22 mouse cellular contexts compared by ENCODE assay signal in the genomic region with DNA sequence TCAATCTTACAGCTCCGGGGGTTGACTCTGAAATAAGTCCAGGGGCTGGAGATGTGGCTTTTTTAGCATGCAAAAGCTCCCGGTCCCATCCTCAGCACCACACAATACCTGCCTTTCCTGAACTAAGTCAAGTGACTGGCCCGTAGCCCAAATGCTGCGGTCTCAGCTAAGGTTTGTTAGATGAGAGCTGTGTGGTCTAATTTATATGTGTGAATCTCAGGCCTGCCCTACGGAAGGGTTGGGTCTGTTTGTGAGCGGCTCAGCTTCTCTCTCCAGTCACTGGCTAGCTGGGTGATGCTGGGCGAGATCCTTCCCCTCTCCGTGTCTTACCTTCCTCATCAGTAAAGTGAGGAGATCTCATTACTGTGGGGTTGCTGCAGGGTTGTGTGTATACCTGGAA. TPM values are rescaled to one million over a fixed set of nuclear protein-coding genes. Genes with fewer than 3 reads are reported as not detected.
A peak's percentile ranks its signal among the peaks of the same experiment; 100 is the strongest.
DNase-seq lines count a peak whose midpoint lies in the region; ATAC-seq and TF ChIP-seq lines count a peak whose summit lies in the region.
"Had no signal": no experiment of that assay in that cellular context is flagged by ENCODE, and none has a peak within 500 bp of the region (broad histone marks: within the 10 kb centered on the region; RNA-seq: fewer than 3 reads in every experiment).

No protein-coding gene starts in this region.

- no peak for TF ChIP-seq RAD21 in CH12.LX (IDR thresholded peaks at IDR 0.05; ENCODE audit: low read depth, low read length)

- no peak overlapping the region for H3K4me3 ChIP-seq in CH12.LX (replicated peaks in 1 of 3; ENCODE audit: low read depth in 2 of 3, low read length in 2 of 3, poor library complexity in 1 of 3)
- H3K4me3 ChIP-seq in G1E (ENCODE audit: low read depth, low read length): 0 out of 2 replicates have a peak overlapping the region, but pooled peaks have one; percentile 24
- H3K4me3 ChIP-seq: embryonic facial prominence, embryonic 13.5 days; embryonic facial prominence, embryonic 15.5 days; erythroblast, embryonic 14.5 days; forebrain, embryonic 10.5 days; forebrain, embryonic 12.5 days had no signal

- peak; percentile 2 for DNase-seq in cerebellum, adult 8-10 months
- no peak for DNase-seq in cerebellum, adult 11 months
- DNase-seq in heart, adult 11 months: peak; percentile 64
- DNase-seq in heart, postnatal 14 days: no peak
- no peak for DNase-seq in CH12.LX (ENCODE audit: extremely low read depth)
- no peak for DNase-seq in G1E (ENCODE audit: low spot score)
- no peak for DNase-seq in layer of hippocampus, adult 11-12 months (ENCODE audit: low spot score)
- no peak for DNase-seq in urinary bladder, adult 18-20 months (ENCODE audit: low spot score in 2 of 2)
- DNase-seq: adrenal gland, adult 2 months; adrenal gland, postnatal 10 days; adrenal gland, postnatal 25 days; cerebellum, adult 18-20 months; cerebellum, adult 9-10 months; cerebellum, postnatal 14 days; embryo, embryonic 11 days had no signal

- dilution Hi-C loops in CH12.LX (cut with MboI; ENCODE audit: extremely low pct_ligation_motif_present, extremely low pct_unique_long_range_greater_than_20kb, low sequenced_read_pairs): no loop called here

- TF ChIP-seq POLR2A in CH12.LX (IDR thresholded peaks at IDR 0.05; ENCODE audit: low read depth, low read length): no peak

- H3K36me3 ChIP-seq in CH12.LX (replicated peaks in 1 of 2; ENCODE audit: control insufficient read depth in 1 of 2, insufficient read depth in 1 of 2, low read length in 1 of 2): peaks cover 20% of the 10 kb centered on the region in 2 experiments
- peaks cover 89% of the 10 kb centered on the region for H3K36me3 ChIP-seq in G1E (replicated peaks)
- H3K36me3 ChIP-seq: embryonic facial prominence, embryonic 13.5 days; embryonic facial prominence, embryonic 15.5 days; forebrain, embryonic 10.5 days; forebrain, embryonic 12.5 days had no signal

- H3K27me3 ChIP-seq in CH12.LX (replicated peaks): no peaks in the 10 kb centered on the region
- no peaks in the 10 kb centered on the region for H3K27me3 ChIP-seq in G1E (ENCODE audit: insufficient read depth, low read length)
- H3K27me3 ChIP-seq: embryonic facial prominence, embryonic 13.5 days; embryonic facial prominence, embryonic 15.5 days; forebrain, embryonic 12.5 days had no signal

- TF ChIP-seq EP300 in CH12.LX (IDR thresholded peaks at IDR 0.05; ENCODE audit: low read length): no peak

- no peak overlapping the region for H3K4me2 ChIP-seq in CH12.LX (ENCODE audit: insufficient read depth, low read depth, poor library complexity, severe bottlenecking)
- H3K4me2 ChIP-seq: embryonic facial prominence, embryonic 13.5 days; embryonic facial prominence, embryonic 15.5 days; forebrain, embryonic 12.5 days had no signal

- intact Hi-C loops in heart, postnatal 14 days (cut with DNase I): no loop called here

- in situ Hi-C loops in CH12.LX (cut with MboI; ENCODE audit: low pct_ligation_motif_present, low pct_unique_long_range_greater_than_20kb, low sequenced_read_pairs): no loop called here

- H3K79me2 ChIP-seq in CH12.LX (replicated peaks; ENCODE audit: control insufficient read depth, extremely low read depth, insufficient read depth, poor library complexity, severe bottlenecking): peaks cover 62% of the 10 kb centered on the region

- no peak for TF ChIP-seq CTCF in CH12.LX (conservative IDR thresholded peaks at IDR 0.05 in 1 of 2, IDR thresholded peaks at IDR 0.05 in 1 of 2; ENCODE audit: low read depth in 2 of 2, low read length in 2 of 2)
- no peak for TF ChIP-seq CTCF in G1E (IDR thresholded peaks at IDR 0.05; ENCODE audit: low read depth, low read length)

- ATAC-seq in G1E (ENCODE audit: extremely low read depth, insufficient number of reproducible peaks, low FRiP score, poor library complexity, severe bottlenecking): no peak
- ATAC-seq: forebrain, embryonic 14.5 days; forebrain, embryonic 16.5 days had no signal

- H3K9ac ChIP-seq in CH12.LX (ENCODE audit: insufficient read depth, low read depth): no peak overlapping the region
- H3K9ac ChIP-seq: embryonic facial prominence, embryonic 13.5 days; embryonic facial prominence, embryonic 15.5 days; forebrain, embryonic 12.5 days had no signal

- peaks cover 5% of the 10 kb centered on the region for H3K9me3 ChIP-seq in CH12.LX (replicated peaks; ENCODE audit: low read length)
- H3K9me3 ChIP-seq in G1E (replicated peaks): peaks cover 7% of the 10 kb centered on the region
- H3K9me3 ChIP-seq: embryonic facial prominence, embryonic 13.5 days; embryonic facial prominence, embryonic 15.5 days had no signal

- peak overlapping the region; percentile 77 for H3K27ac ChIP-seq in CH12.LX (ENCODE audit: insufficient read depth, low read depth)
- H3K27ac ChIP-seq: embryonic facial prominence, embryonic 13.5 days; embryonic facial prominence, embryonic 15.5 days; forebrain, embryonic 10.5 days; forebrain, embryonic 12.5 days had no signal

- H3K4me1 ChIP-seq in CH12.LX (ENCODE audit: control insufficient read depth in 1 of 2, insufficient read depth in 2 of 2): peaks cover 60 to 77% of the 10 kb centered on the region in 2 experiments
- peaks cover 87% of the 10 kb centered on the region for H3K4me1 ChIP-seq in G1E (ENCODE audit: insufficient read depth, low read depth, low read length)
- H3K4me1 ChIP-seq: embryonic facial prominence, embryonic 15.5 days had no signal

TF ChIP-seq in CH12.LX, 34 proteins besides CTCF, POLR2A, EP300 and RAD21:
- no peak for TF ChIP-seq PAX5 (IDR thresholded peaks at IDR 0.05; ENCODE audit: low read length)
- no peak for TF ChIP-seq TBP (conservative IDR thresholded peaks at IDR 0.05; ENCODE audit: low read depth, low read length)
- no peak for TF ChIP-seq NRF1 (IDR thresholded peaks at IDR 0.05; ENCODE audit: low read depth, low read length)
- TF ChIP-seq ELF1 (IDR thresholded peaks at IDR 0.05; ENCODE audit: low read depth, low read length): no peak
- no peak for TF ChIP-seq GABPA (IDR thresholded peaks at IDR 0.05; ENCODE audit: insufficient replicate concordance, low read depth, low read length)
- no peak for TF ChIP-seq JUN (IDR thresholded peaks at IDR 0.05; ENCODE audit: insufficient read depth, low read depth, low read length)
- no peak for TF ChIP-seq RCOR1 (conservative IDR thresholded peaks at IDR 0.05; ENCODE audit: low read depth, low read length)
- no peak for TF ChIP-seq CHD1 (IDR thresholded peaks at IDR 0.05; ENCODE audit: low read depth, low read length)
- TF ChIP-seq UBTF (IDR thresholded peaks at IDR 0.05; ENCODE audit: low read depth, low read length): no peak
- no peak for TF ChIP-seq POLR2AphosphoS2 (IDR thresholded peaks at IDR 0.05; ENCODE audit: low read depth, low read length)
- TF ChIP-seq TCF12 (IDR thresholded peaks at IDR 0.05; ENCODE audit: low read depth, low read length): no peak
- TF ChIP-seq E2F4 (IDR thresholded peaks at IDR 0.05; ENCODE audit: insufficient replicate concordance, low read depth, low read length): no peak
- TF ChIP-seq MEF2A (IDR thresholded peaks at IDR 0.05; ENCODE audit: borderline replicate concordance, low read depth, low read length): no peak
- no peak for TF ChIP-seq CHD2 (IDR thresholded peaks at IDR 0.05; ENCODE audit: low read length)

RNA-seq across cellular contexts. Expression of a gene that starts 32.2 kb away (rescaled TPM):
- total RNA-seq in heart, postnatal 14 days (2021): 1 to 10 TPM; 1.3 to 3.4 TPM
- total RNA-seq in CH12.LX (2012; rRNA removed) (24.4 and 26.5 TPM in 2 replicates), CH12.LX (2014; rRNA removed) (11.6 and 13.8 TPM in 2 replicates), G1E (2014; fragmentation: Nextera tagmentation) (13.0 and 18.7 TPM in 2 replicates), G1E (2017) (18.2 and 19.5 TPM in 2 replicates)
- polyA plus RNA-seq in CH12.LX (2012; ENCODE audit: insufficient read length, low read depth) (26.0 and 35.4 TPM in 2 replicates), G1E (2012) (25.9 and 27.2 TPM in 2 replicates)

RNA-seq across cellular contexts. Expression of a gene that starts 33.8 kb away (rescaled TPM):
- 1 to 10 TPM in 1 of 2 experiments, under 1 TPM in 1; 0.54 to 1.2 TPM for total RNA-seq in heart, postnatal 14 days (2021)
- total RNA-seq in CH12.LX (2012; rRNA removed): 71.4 and 129 TPM in 2 replicates
- total RNA-seq in CH12.LX (2014; rRNA removed): 23.3 and 24.6 TPM in 2 replicates
- polyA plus RNA-seq in CH12.LX (2012; ENCODE audit: insufficient read length, low read depth): 152 and 223 TPM in 2 replicates
- 148 and 158 TPM in 2 replicates for total RNA-seq in G1E (2014; fragmentation: Nextera tagmentation)
- 79.5 and 79.6 TPM in 2 replicates for total RNA-seq in G1E (2017)
- polyA plus RNA-seq in G1E (2012): 480 and 501 TPM in 2 replicates

Comparison
In these comparisons a context has a peak if more than half of its experiments do, and no peak if none do; other contexts are left out.
1. DNase-seq: peak in cerebellum, adult 8-10 months (single experiment) and heart, adult 11 months (single experiment); none in cerebellum, adult 11 months (single experiment), heart, postnatal 14 days (0 of 2), CH12.LX (single experiment), G1E (single experiment), layer of hippocampus, adult 11-12 months (single experiment) and urinary bladder, adult 18-20 months (0 of 2).
2. RNA of a gene that starts 33.8 kb away (total RNA-seq): 79.5 to 158 TPM in G1E and 23.3 to 129 TPM in CH12.LX; 0.54 to 1.2 TPM in heart, postnatal 14 days; every median in the first group is over 10 times any median in the second.